37 mouse cellular contexts compared by ENCODE assay signal in the genomic region with DNA sequence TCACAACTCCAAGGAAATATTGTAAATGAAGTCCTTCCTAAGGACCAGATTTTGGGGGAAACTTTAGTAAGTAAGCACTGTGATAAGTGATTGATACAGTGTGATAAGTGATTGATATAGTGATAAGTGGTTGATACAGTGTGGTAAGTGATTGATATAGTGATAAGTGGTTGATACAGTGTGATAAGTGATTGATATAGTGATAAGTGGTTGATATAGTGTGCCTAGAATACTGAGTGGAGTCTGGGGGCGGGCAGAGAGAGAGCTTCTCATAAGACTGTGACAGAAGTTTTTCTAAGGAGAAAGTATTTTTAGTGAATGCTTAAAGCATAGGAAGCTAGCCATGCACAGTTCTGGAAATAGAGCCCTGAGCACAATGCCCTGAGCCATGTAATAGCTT. TPM values are rescaled to one million over a fixed set of nuclear protein-coding genes. Genes with fewer than 3 reads are reported as not detected.
"Had no signal": no experiment of that assay in that cellular context is flagged by ENCODE, and none has a peak within 500 bp of the region (broad histone marks: within the 10 kb centered on the region; RNA-seq: fewer than 3 reads in every experiment).

No protein-coding gene starts in this region.

- H3K9ac ChIP-seq: heart, embryonic 12.5 days; heart, embryonic 13.5 days; heart, embryonic 15.5 days; hindbrain, embryonic 12.5 days; hindbrain, embryonic 13.5 days; hindbrain, embryonic 14.5 days; hindbrain, embryonic 15.5 days; intestine, embryonic 15.5 days; kidney, embryonic 15.5 days had no signal

- ATAC-seq: hindbrain, embryonic 16.5 days; hindbrain, postnatal 0 days; inflammation-experienced regulatory T-cells, adult 6 months; intestine, embryonic 15.5 days; intestine, embryonic 16.5 days; intestine, postnatal 0 days had no signal

- H3K9me3 ChIP-seq: heart, embryonic 10.5 days; heart, embryonic 12.5 days; heart, embryonic 13.5 days; heart, embryonic 15.5 days; hindbrain, embryonic 10.5 days; hindbrain, embryonic 12.5 days; hindbrain, embryonic 13.5 days; hindbrain, embryonic 15.5 days; intestine, embryonic 15.5 days; kidney, embryonic 15.5 days had no signal

- H3K4me3 ChIP-seq: heart, adult 2 months; heart, embryonic 10.5 days; heart, embryonic 12.5 days; heart, embryonic 13.5 days; heart, embryonic 15.5 days; hindbrain, embryonic 10.5 days; hindbrain, embryonic 12.5 days; hindbrain, embryonic 13.5 days; hindbrain, embryonic 15.5 days; intestine, embryonic 15.5 days; kidney, embryonic 15.5 days; layer of hippocampus, adult 2 months had no signal

- H3K4me2 ChIP-seq: heart, embryonic 11.5 days; heart, embryonic 12.5 days; heart, embryonic 13.5 days; heart, embryonic 15.5 days; hindbrain, embryonic 12.5 days; hindbrain, embryonic 13.5 days; hindbrain, embryonic 14.5 days; hindbrain, embryonic 15.5 days; intestine, embryonic 15.5 days; kidney, embryonic 15.5 days had no signal

- H3K27ac ChIP-seq: heart, adult 2 months; heart, embryonic 10.5 days; heart, embryonic 13.5 days; heart, embryonic 15.5 days; hindbrain, embryonic 10.5 days; hindbrain, embryonic 12.5 days; hindbrain, embryonic 13.5 days; hindbrain, embryonic 14.5 days; hindbrain, embryonic 15.5 days; hindbrain, postnatal 0 days; intestine, embryonic 15.5 days; kidney, embryonic 15.5 days; kidney, postnatal 0 days; layer of hippocampus, adult 2 months had no signal

- H3K27me3 ChIP-seq: heart, embryonic 12.5 days; heart, embryonic 13.5 days; heart, embryonic 15.5 days; hindbrain, embryonic 12.5 days; hindbrain, embryonic 13.5 days; hindbrain, embryonic 15.5 days; intestine, embryonic 15.5 days; kidney, embryonic 15.5 days had no signal

- H3K4me1 ChIP-seq: heart, embryonic 10.5 days; heart, embryonic 12.5 days; heart, embryonic 13.5 days; heart, embryonic 15.5 days; hindbrain, embryonic 10.5 days; hindbrain, embryonic 12.5 days; hindbrain, embryonic 13.5 days; hindbrain, embryonic 15.5 days; intestine, embryonic 15.5 days; kidney, embryonic 15.5 days had no signal

- DNase-seq: heart, adult 18-20 months; heart, adult 2 months; heart, postnatal 10 days; heart, postnatal 14 days; heart, postnatal 36 days; heart, postnatal 4 days; kidney, adult 11 months; kidney, adult 18-20 months; kidney, adult 2 months; kidney, adult 8-10 months; kidney, adult 9 months; kidney, postnatal 10 days; kidney, postnatal 14 days; kidney, postnatal 25 days; kidney, postnatal 36 days; kidney, postnatal 4 days; layer of hippocampus, adult 9-11 months had no signal

- H3K36me3 ChIP-seq: heart, embryonic 10.5 days; heart, embryonic 12.5 days; heart, embryonic 13.5 days; heart, embryonic 15.5 days; hindbrain, embryonic 10.5 days; hindbrain, embryonic 12.5 days; hindbrain, embryonic 13.5 days; hindbrain, embryonic 15.5 days; intestine, embryonic 15.5 days; kidney, embryonic 15.5 days had no signal

RNA-seq across cellular contexts. Expression of a gene that starts 51.1 kb away (rescaled TPM):
- polyA plus RNA-seq: large intestine, adult 2 months had no signal
